Mouse (Mus musculus): ENCODE data around the gene Dusp1. TPM values are rescaled to one million over a fixed set of nuclear protein-coding genes. Genes with fewer than 3 reads are reported as not detected.
A peak's percentile ranks its signal among the peaks of the same experiment; 100 is the strongest.

The Dusp1 gene
- polyA plus RNA-seq, 2 experiments from 2014 or later: 24.6 to 24.7 TPM

GRCm38 (mm10) chr17:26583606-26584005 is 21.7 kb upstream of the Dusp1 start:
- ATAC-seq: no peak

GRCm38 (mm10) chr17:26583056-26583455 is 21.1 kb upstream of the Dusp1 start:
- ATAC-seq: no peak

GRCm38 (mm10) chr17:26582297-26582696 is 20.4 kb upstream of the Dusp1 start:
- peak; percentile 60 for ATAC-seq

DNA sequence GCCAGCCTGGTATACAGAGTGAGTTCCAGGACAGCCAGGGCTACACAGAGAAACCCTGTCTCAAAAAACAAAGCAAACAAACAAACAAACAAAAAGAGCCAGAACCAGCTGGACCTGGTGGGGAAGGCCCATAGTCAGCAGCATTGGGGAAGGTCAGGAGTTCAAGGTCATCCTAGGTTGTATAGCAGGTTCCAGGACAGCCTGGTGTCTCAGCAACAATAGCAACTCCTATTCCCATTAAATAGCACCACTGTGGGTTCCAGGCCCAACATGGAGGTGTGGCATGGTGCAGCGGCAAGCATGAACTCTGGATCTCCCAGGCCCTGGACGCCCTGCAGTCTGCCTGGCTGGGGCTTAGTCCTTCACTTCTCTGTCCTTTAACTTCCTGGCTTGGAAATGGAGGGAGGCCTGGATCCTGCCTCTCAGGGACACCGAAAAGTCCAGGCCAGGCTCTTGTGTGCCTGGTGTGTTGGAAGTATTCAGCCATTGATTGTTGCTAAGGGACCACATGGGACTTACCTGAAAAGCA is 19.0 kb upstream of the Dusp1 start:
- ATAC-seq: no peak

DNA sequence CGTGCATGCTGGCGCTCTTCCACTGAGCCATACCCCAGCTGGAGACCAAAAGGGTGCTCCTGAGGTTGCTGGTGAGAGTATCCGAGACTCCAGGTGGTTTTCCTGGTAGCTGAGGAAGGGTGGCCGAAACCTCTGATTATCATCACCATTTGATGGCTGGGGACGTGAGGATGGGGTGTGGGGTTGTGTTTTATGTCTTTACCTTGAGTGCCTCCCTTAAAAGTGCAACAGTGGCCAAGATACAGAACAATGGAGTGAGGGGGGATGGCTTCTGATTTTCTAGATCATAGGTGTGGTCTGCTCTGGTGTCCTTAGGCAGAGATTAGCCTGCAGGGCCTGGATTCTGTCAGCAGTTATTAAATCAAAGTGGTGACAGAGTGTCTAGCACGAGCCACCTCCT is 17.5 kb upstream of the Dusp1 start:
- ATAC-seq: no peak

DNA sequence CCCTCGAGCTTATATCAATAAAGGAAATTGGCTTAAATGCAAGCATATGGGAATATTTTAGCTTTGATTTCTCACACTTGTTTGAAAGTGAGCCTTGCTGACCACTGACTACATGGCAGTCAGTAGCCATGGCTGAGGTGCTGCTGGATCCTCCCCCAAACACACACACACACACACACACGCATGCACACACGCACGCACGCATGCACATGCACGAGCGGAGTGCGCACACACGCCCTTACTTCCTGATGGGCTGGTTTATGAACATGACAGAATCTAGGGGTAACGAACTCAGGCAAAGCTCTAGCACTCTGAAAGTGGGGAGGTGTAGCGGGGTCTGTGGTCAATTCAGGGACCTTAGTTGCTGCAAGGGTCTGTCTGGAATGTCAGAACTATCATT is 16.8 kb upstream of the Dusp1 start:
- ATAC-seq: no peak

DNA sequence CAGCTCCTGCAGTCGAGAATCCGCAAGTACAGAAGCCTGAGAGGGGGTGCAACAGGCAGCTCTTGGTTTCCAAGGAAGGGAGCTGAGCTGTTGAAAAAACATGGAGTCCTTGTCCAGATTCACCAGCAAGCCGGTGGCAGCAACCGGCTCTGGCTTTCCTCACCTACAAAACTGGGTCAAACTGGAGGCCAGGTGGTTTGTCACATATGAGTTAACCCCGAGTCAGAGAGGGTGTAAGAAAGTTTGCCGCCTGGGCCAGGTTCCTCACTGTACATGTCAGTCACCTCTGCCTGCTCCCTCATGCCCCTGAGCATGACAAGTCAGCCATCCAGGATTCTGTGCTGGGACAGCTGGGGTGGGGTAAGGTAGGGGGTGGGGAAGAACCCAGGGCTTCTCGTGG is 16.2 kb upstream of the Dusp1 start:
- no peak for ATAC-seq

DNA sequence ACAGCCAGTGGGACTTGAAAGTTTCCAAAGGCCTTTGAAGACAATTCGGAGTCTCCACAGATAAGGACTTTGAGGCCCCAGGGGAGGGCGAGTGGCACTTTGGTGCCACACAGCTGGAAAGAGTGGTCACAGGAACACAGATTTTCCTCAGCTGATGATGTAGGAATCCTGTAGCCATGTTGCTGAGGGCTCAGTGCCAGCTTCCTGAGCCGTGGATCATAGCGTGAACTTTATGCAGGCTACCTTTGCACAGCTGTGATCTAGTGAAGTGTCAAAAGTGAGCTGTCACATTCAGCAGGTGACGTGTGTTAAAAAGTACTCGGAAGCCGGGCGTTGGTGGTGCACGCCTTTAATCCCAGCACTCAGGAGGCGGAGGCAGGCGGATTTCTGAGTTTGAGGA is 15.4 kb upstream of the Dusp1 start:
- no peak for ATAC-seq

DNA sequence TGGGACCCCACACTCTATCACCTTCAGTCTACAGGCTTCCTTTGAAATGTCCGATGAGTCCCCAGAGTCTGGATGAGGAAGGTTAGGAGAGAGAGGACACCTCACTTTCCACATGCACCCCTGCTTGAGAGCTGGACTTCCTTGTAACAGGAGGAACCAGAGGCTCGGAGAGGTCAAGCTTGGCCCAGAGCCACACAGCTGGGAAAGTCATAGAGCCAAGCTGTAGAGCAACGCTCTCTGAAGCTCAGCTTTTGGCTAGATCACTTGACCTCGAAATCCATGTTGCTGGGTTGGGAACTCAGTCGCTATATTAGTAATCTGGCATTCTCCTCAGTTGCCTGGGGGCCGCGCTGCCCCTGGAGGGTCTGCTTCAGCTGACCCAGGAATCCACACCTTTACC is 14.9 kb upstream of the Dusp1 start:
- ATAC-seq: no peak

GRCm38 (mm10) chr17:26575786-26576690 is 14.1 kb upstream of the Dusp1 start:
- ATAC-seq: no peak

- no peak for ATAC-seq
These were observed 12.8 kb upstream of the Dusp1 start for GRCm38 (mm10) chr17:26574701-26575100.

GRCm38 (mm10) chr17:26574118-26574517 is 12.2 kb upstream of the Dusp1 start:
- ATAC-seq: no peak

- peak; percentile 86 for ATAC-seq
These were observed 10.3 kb upstream of the Dusp1 start for GRCm38 (mm10) chr17:26572265-26572664.

GRCm38 (mm10) chr17:26571377-26571776 is 9.4 kb upstream of the Dusp1 start:
- ATAC-seq: no peak

GRCm38 (mm10) chr17:26570651-26571118 is 8.8 kb upstream of the Dusp1 start:
- peak; percentile 64 for ATAC-seq

DNA sequence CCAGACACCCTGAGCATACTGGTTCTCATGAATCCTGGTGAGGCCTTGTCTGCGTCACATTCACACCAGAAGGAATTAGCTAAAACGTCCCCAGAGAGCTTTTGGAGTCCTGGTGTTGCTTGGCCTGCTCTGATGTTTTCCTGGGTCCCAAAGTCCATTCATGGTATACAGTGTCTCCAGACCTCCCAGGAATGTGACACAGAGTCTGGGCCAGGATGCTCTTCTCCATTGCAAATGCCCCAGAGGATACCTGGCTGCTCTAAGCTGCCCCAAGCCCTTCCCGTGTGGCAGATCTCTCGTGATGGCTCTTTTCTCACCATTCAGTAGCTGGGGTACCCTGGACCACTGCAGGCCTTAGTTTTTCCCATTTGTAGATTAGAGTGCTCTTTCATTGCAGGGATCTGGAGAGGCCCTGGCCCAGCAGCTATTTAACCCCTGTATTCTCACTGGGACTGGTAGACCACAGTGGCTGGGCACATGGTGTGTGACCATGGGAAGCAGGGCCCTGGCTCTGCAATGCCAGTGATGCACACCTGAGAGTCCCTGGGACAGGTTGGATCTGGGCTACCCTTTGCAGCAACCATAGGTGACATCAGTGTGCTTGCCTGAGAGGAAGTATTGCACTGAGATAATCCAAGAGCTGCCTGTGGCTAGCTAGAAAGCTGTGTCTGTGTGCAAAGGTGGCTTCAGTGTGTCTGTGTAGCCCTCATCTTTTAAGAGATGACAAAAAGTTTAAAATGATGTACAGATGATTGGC is 7.8 kb upstream of the Dusp1 start:
- ATAC-seq: no peak

DNA sequence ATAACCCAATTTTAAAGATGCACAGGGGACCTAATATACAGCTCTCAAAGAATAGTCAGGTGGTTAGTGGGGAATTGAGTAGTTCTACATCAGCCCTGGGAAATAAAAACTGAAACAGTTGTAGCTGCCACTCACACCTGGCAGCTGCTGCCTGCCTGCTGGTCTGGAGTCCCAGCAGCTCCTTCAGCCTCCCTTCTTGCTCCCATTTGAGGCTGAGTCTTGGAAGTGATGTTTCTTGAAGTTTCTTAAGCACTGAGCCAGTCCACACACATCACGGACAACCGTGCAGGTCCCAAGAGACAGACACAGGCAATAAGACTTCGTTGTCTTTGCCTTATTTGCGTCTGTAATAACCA is 5.9 kb upstream of the Dusp1 start:
- ATAC-seq: no peak

DNA sequence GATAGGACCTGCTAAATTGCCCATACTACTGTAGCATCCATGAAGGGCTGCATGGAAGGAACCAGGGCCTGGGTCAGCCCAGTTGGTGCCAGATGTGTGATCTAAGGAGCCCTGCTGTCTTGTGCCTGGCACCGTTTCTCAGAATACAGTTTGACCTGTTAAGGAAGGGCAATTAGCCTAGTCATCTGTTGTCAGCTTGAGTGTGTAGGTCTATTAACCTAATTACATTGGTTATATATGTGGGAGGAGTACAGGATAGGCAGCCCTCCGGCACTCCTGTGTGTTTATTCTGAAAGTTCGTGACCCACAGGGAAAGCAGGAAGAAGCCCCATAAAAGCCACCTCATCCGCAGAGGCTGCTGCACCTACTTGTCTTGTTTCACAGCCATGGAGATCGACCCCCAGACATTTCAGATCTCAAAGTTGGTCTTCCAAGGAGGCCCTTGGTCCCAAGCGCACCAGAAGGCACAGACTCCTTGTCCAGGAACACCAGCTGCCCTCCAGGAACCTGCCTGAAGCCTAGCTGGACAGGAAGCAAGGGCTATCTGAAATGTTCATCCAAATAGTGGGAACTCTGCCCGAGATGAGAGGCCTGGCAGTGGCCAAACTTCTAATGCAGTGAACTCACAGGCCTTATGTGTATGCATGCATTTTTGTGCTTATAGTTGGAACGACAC is 5.4 kb upstream of the Dusp1 start:
- no peak for ATAC-seq

DNA sequence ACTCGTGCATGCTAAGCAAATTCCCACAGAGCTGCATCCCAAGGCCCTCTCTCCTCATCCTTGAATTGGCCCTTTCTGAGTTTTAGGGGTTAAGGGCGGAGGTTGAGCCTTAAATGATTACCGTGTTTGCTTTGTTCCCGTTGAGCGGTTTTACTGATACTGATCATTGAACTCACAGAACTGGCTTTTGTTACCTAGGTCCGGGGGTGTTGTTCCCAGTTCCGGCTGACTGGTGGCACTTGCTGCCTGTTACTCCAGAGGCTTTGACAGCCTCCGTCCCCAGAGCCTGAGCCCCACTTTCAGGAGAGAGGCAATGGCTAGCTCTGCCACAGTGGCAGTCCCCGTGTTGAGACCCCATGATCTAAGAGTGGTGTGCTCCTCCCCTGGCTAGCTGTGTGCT is 2.5 kb upstream of the Dusp1 start:
- ATAC-seq: no peak

DNA sequence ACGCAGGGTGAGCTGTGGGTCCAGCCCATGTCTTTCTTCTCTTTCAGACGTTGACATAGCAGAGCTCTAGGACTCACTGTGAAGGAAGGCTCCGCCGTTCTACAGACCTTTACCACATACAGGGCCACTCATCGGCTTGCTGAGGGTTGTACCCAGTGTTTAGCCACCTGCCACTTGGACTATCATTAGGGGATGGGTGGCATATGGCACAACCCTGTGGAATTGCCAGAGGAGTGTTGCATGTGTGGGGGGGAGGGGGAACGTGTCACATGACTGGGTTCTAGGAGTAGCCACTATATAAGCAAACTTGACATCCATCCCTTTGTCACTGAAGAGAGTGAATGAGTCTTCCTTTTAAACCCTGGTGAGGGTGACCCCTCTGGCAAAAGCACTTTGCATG is 1.5 kb upstream of the Dusp1 start:
- no peak for ATAC-seq

DNA sequence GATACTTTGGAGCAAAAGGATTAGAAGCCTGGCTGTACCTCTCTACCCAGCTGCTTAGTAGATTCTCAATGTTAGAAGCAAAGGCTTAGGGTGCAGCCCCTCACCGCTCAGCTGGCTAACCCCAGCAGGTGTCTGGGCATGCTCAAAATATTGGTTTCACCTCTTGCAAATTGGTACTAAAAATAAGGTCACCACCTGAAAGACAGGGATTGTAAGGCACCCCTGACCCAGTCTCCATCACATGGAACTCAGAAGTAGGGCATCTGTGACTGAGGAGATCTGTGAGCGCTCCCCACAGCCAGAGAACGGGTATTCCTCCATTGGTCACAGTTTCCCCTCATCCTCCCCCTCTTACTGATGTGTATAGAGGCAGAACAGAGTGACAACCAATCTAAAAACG is 364 bp upstream of the Dusp1 start:
- ATAC-seq: no peak

DNA sequence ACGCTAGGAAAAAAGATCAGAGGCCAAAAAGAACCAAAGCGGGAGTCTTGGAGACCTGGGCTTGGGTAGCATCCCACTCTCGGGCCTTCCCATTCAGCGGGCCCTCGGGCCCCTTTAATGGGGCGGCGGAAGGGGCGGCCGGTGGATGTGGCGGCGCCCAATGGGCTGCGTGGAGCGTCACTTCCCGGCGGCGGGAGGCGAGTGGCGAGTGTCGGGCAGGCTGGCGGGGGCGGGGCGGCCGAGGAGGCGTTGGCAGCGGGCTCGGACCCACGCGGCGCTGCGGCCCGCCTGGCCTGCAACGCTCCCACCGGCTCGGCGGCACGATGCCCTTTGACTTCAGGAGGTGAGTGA is 663 bp downstream of the Dusp1 start, which contains the start of gene Ergic1:
TSS of gene Ergic1 (plus strand) at position 200 of the 351 bp plus-strand sequence.
- peak; percentile 82 for ATAC-seq
